Mouse (Mus musculus): Measurements from ENCODE around the gene Reep6.

- TF ChIP-seq CTCF (IDR thresholded peaks at IDR 0.05; ENCODE audit: borderline replicate concordance, insufficient read depth, low read depth, low read length) (no peak), POLR2A (IDR thresholded peaks at IDR 0.05; ENCODE audit: borderline replicate concordance, insufficient read depth, low read length) (no peak)
Observed at GRCm38 (mm10) chr10:80294311-80294710, 35.4 kb upstream of the Reep6 start.

Data from cerebellum, adult 2 months (tissue).